Mouse (Mus musculus) leukemia stem cell, adult 10-12 weeks (primary cell): ENCODE data around the gene Wwox. TPM values are rescaled to one million over a fixed set of nuclear protein-coding genes. Genes with fewer than 3 reads are reported as not detected.

Experiments
- polyA plus RNA-seq: library from polyadenylated mRNA; stranded (reverse); fragments of >175 nt; gene quantifications from 2 replicates; pipeline ENCODE4 v1.2.3, GENCODE M21; 2012; ENCODE audit warnings: low replicate concordance

Wwox gene
- 1.2 and 2.2 TPM in 2 replicates for polyA plus RNA-seq

GRCm38 (mm10) chr8:114439334-114440204 lies at the start of gene Wwox:
Gene Wwox, plus strand, starts transcription at chr8:114439655.

DNA sequence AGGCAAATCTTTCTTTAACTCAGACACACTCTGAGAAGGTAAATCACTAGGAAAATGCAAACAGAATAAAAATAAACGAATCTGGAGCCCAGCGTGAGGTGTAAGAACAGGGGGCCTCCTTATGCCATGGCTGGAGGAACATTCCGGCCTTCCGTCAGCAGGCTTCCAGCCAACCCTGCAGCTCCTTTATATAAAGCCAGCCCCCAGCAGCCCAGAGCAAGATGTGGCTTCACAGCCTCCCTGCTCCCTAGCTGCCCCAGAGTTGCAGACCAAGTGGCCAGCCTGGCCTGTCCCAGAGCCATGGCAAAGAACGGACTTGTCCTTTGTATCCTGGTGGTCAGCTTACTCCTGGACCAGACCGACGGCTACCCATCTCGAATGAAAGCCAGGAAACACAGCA lies 21.7 kb upstream of the Wwox start, which contains the start of gene Clec3a:
Gene Clec3a (plus strand): TSS at position 301 of the 400 bp plus-strand sequence.

Other genes starting within 250 kb of the Wwox start
- gene Vat1l, start 234.0 kb upstream of the Wwox start, polyA plus RNA-seq, result 0.35 TPM in 1 of 2 replicates, not detected in the other
- not detected in 2 replicates for gene Clec3a, start 21.6 kb upstream of the Wwox start, polyA plus RNA-seq